Mouse (Mus musculus): ENCODE results near the gene Ogdh. TPM values are rescaled to one million over a fixed set of nuclear protein-coding genes. Genes with fewer than 3 reads are reported as not detected.
"Not testable (repeated sequence)": the region's sequence is repeated elsewhere in the genome, so short reads cannot be mapped to it uniquely, and the experiment has no call there.

Ogdh gene
- polyA plus RNA-seq, 1 experiment from 2014 or later = 100 TPM

GRCm38 (mm10) chr11:6336689-6337088, 45.3 kb downstream of the Ogdh start:
- no peak for ATAC-seq (ENCODE audit: low FRiP score)
- no peak overlapping the region for H3K4me3 ChIP-seq
- peaks cover 29% of the 10 kb centered on the region for H3K36me3 ChIP-seq
- WGBS = 85% methylated on average over 4 of the region's 4 CpGs
- no peak overlapping the region for H3K9ac ChIP-seq
- no peak overlapping the region for H3K4me2 ChIP-seq (replicated peaks)
- no peaks in the 10 kb centered on the region for H3K27me3 ChIP-seq
- no peak overlapping the region for H3K27ac ChIP-seq
- H3K9me3 ChIP-seq (replicated peaks) = no peaks in the 10 kb centered on the region
- no peaks in the 10 kb centered on the region for H3K4me1 ChIP-seq

GRCm38 (mm10) chr11:6345956-6346355, 54.5 kb downstream of the Ogdh start:
- H3K27me3 ChIP-seq = no peaks in the 10 kb centered on the region
- no peaks in the 10 kb centered on the region for H3K4me1 ChIP-seq
- no peaks in the 10 kb centered on the region for H3K9me3 ChIP-seq (replicated peaks)
- no peak overlapping the region for H3K27ac ChIP-seq
- H3K4me3 ChIP-seq = no peak overlapping the region
- H3K9ac ChIP-seq = no peak overlapping the region
- 95% methylated on average over 4 of the region's 4 CpGs for WGBS
- no peak for ATAC-seq (ENCODE audit: low FRiP score)
- no peak overlapping the region for H3K4me2 ChIP-seq (replicated peaks)
- peaks cover 90% of the 10 kb centered on the region for H3K36me3 ChIP-seq

GRCm38 (mm10) chr11:6346966-6347365, 55.5 kb downstream of the Ogdh start:
- ATAC-seq (ENCODE audit: low FRiP score) = no peak
- no peaks in the 10 kb centered on the region for H3K27me3 ChIP-seq
- no peak overlapping the region for H3K9ac ChIP-seq
- peaks cover 86% of the 10 kb centered on the region for H3K36me3 ChIP-seq
- H3K4me2 ChIP-seq (replicated peaks) = no peak overlapping the region
- 90% methylated on average over 7 of the region's 7 CpGs for WGBS
- no peak overlapping the region for H3K4me3 ChIP-seq
- H3K27ac ChIP-seq = no peak overlapping the region
- H3K4me1 ChIP-seq = no peaks in the 10 kb centered on the region
- H3K9me3 ChIP-seq (replicated peaks) = no peaks in the 10 kb centered on the region

- no peak for ATAC-seq (ENCODE audit: low FRiP score)
- no peak overlapping the region for H3K4me3 ChIP-seq
These were observed 57.3 kb downstream of the Ogdh start for GRCm38 (mm10) chr11:6348681-6349200.

GRCm38 (mm10) chr11:6349586-6349985, 58.2 kb downstream of the Ogdh start:
- Histone ChIP-seq H3K4me2 (replicated peaks) (no peak overlapping the region), H3K27me3 (no peaks in the 10 kb centered on the region), H3K4me3 (no peak overlapping the region), H3K27ac (no peak overlapping the region), H3K9me3 (replicated peaks) (no peaks in the 10 kb centered on the region), H3K36me3 (peaks cover 87% of the 10 kb centered on the region), H3K9ac (no peak overlapping the region), H3K4me1 (no peaks in the 10 kb centered on the region)
- WGBS = 82% methylated on average over 5 of the region's 5 CpGs
- no peak for ATAC-seq (ENCODE audit: low FRiP score)

More at GRCm38 (mm10) chr11:6348681-6349200, 57.3 kb downstream of the Ogdh start:
- Histone ChIP-seq H3K27ac (no peak overlapping the region), H3K9ac (no peak overlapping the region), H3K27me3 (no peaks in the 10 kb centered on the region), H3K36me3 (peaks cover 88% of the 10 kb centered on the region), H3K4me1 (no peaks in the 10 kb centered on the region), H3K4me2 (replicated peaks) (no peak overlapping the region), H3K9me3 (replicated peaks) (no peaks in the 10 kb centered on the region)
- WGBS = 89% methylated on average over 11 of the region's 11 CpGs

GRCm38 (mm10) chr11:6355106-6355505, 63.7 kb downstream of the Ogdh start:
- 98% methylated on average over 4 of the region's 4 CpGs for WGBS
- no peak for ATAC-seq (ENCODE audit: low FRiP score)

GRCm38 (mm10) chr11:6364581-6365275, 73.3 kb downstream of the Ogdh start:
- H3K27ac ChIP-seq = no peak overlapping the region
- no peak overlapping the region for H3K9ac ChIP-seq
- 0 out of 2 replicates have a peak, but pooled peaks cover 8% of the 10 kb centered on the region for H3K4me1 ChIP-seq
- H3K9me3 ChIP-seq (replicated peaks) = no peaks in the 10 kb centered on the region
- no peaks in the 10 kb centered on the region; the same call in 1 of the 2 replicates for H3K27me3 ChIP-seq
- H3K4me2 ChIP-seq (replicated peaks) = no peak overlapping the region
- H3K36me3 ChIP-seq = no peaks in the 10 kb centered on the region
- WGBS = 90% methylated on average over 9 of the region's 9 CpGs
- no peak overlapping the region for H3K4me3 ChIP-seq
- no peak for ATAC-seq (ENCODE audit: low FRiP score)

More at GRCm38 (mm10) chr11:6355106-6355505, 63.7 kb downstream of the Ogdh start:
- H3K4me2 ChIP-seq (replicated peaks) = no peak overlapping the region
- peaks cover 66% of the 10 kb centered on the region for H3K36me3 ChIP-seq
- H3K4me1 ChIP-seq = no peaks in the 10 kb centered on the region
- H3K4me3 ChIP-seq = no peak overlapping the region
- no peaks in the 10 kb centered on the region for H3K27me3 ChIP-seq
- H3K9me3 ChIP-seq (replicated peaks) = no peaks in the 10 kb centered on the region
- no peak overlapping the region for H3K9ac ChIP-seq
- H3K27ac ChIP-seq = no peak overlapping the region

GRCm38 (mm10) chr11:6365885-6366284, 74.5 kb downstream of the Ogdh start:
- Histone ChIP-seq H3K27ac (0 out of 2 replicates have a peak overlapping the region, but pooled peaks have one; percentile 7), H3K4me2 (replicated peaks) (no peak overlapping the region), H3K4me1 (0 out of 2 replicates have a peak, but pooled peaks cover 8% of the 10 kb centered on the region), H3K9ac (no peak overlapping the region), H3K9me3 (replicated peaks) (no peaks in the 10 kb centered on the region), H3K36me3 (no peaks in the 10 kb centered on the region), H3K4me3 (no peak overlapping the region), H3K27me3 (no peaks in the 10 kb centered on the region; the same call in 1 of the 2 replicates)
- ATAC-seq (ENCODE audit: low FRiP score) = peak; percentile 71
- WGBS = 24% methylated on average over 11 of the region's 11 CpGs

- Histone ChIP-seq H3K4me2 (replicated peaks) (no peak overlapping the region), H3K9ac (no peak overlapping the region), H3K36me3 (no peaks in the 10 kb centered on the region), H3K9me3 (replicated peaks) (no peaks in the 10 kb centered on the region), H3K4me1 (0 out of 2 replicates have a peak, but pooled peaks cover 8% of the 10 kb centered on the region), H3K27ac (no peak overlapping the region), H3K27me3 (no peaks in the 10 kb centered on the region; the same call in 1 of the 2 replicates), H3K4me3 (no peak overlapping the region)
- peak; percentile 40 for ATAC-seq (ENCODE audit: low FRiP score)
- 66% methylated on average over 6 of the region's 6 CpGs for WGBS
These were observed 75.0 kb downstream of the Ogdh start for GRCm38 (mm10) chr11:6366434-6366833.

GRCm38 (mm10) chr11:6367156-6367555, 75.7 kb downstream of the Ogdh start:
- Histone ChIP-seq H3K9ac (no peak overlapping the region), H3K27ac (no peak overlapping the region), H3K27me3 (no peaks in the 10 kb centered on the region; the same call in 1 of the 2 replicates), H3K4me1 (0 out of 2 replicates have a peak, but pooled peaks cover 8% of the 10 kb centered on the region), H3K4me2 (replicated peaks) (no peak overlapping the region), H3K9me3 (replicated peaks) (no peaks in the 10 kb centered on the region), H3K4me3 (no peak overlapping the region), H3K36me3 (no peaks in the 10 kb centered on the region)
- no peak for ATAC-seq (ENCODE audit: low FRiP score)
- WGBS = 65% methylated on average over 4 of the region's 4 CpGs

GRCm38 (mm10) chr11:6367986-6368385, 76.6 kb downstream of the Ogdh start:
- not testable (repeated sequence) for ATAC-seq (ENCODE audit: low FRiP score); H3K9me3 ChIP-seq (replicated peaks); H3K4me1 ChIP-seq; H3K36me3 ChIP-seq; H3K4me2 ChIP-seq (replicated peaks); H3K27me3 ChIP-seq; H3K4me3 ChIP-seq; H3K9ac ChIP-seq; H3K27ac ChIP-seq
- 75% methylated on average over 5 of the region's 5 CpGs for WGBS

GRCm38 (mm10) chr11:6371376-6372155, 80.1 kb downstream of the Ogdh start:
- Histone ChIP-seq H3K36me3 (no peaks in the 10 kb centered on the region), H3K9ac (no peak overlapping the region), H3K27me3 (no peaks in the 10 kb centered on the region), H3K4me1 (0 out of 2 replicates have a peak, but pooled peaks cover under 1% of the 10 kb centered on the region), H3K9me3 (replicated peaks) (no peaks in the 10 kb centered on the region), H3K4me2 (replicated peaks) (no peak overlapping the region), H3K27ac (no peak overlapping the region), H3K4me3 (no peak overlapping the region)
- WGBS = 84% methylated on average over 11 of the region's 11 CpGs
- ATAC-seq (ENCODE audit: low FRiP score) = no peak

Measured in hindbrain, embryonic 12.5 days (tissue).